Mouse (Mus musculus) limb, embryonic 14.5 days (tissue): ENCODE results near the gene Mmp9. TPM values are rescaled to one million over a fixed set of nuclear protein-coding genes. Genes with fewer than 3 reads are reported as not detected.

Source experiments
- ATAC-seq: fragments of 200-750 bp; cut with Nextera tagmentation; 2 replicates; pipeline ENCODE4 v1.8.0; 2017; ENCODE audit warnings: low read depth, moderate number of reproducible peaks, moderate TSS enrichment; ENCODE audit not compliant: low FRiP score
- DNase-seq: peaks from one replicate; pipeline ENCODE4 v3.0.0-alpha.2; 2015; ENCODE audit warnings: low spot score
- H3K27ac ChIP-seq: fragments of 300-500 bp; sonication (generic); replicated peaks from 2 replicates; pipeline ENCODE4 v1.5.1; 2014; ENCODE audit warnings: low read depth, mild to moderate bottlenecking, low read length, moderate library complexity, mixed read lengths
- H3K27me3 ChIP-seq: fragments of 300-500 bp; sonication (generic); 2 replicates; pipeline ENCODE4 v1.6.1; 2014; ENCODE audit warnings: low read length, mixed read lengths; ENCODE audit not compliant: control insufficient read depth, insufficient read depth
- H3K36me3 ChIP-seq: fragments of 300-500 bp; sonication (generic); 2 replicates; pipeline ENCODE4 v1.6.1; 2014; ENCODE audit warnings: mild to moderate bottlenecking, low read length, moderate library complexity, mixed read lengths; ENCODE audit not compliant: control insufficient read depth, insufficient read depth
- H3K4me1 ChIP-seq: fragments of 300-500 bp; sonication (generic); 2 replicates; pipeline ENCODE4 v1.6.1; 2014; ENCODE audit warnings: antibody characterized with exemption, low read length, mixed read lengths; ENCODE audit not compliant: control insufficient read depth, insufficient read depth
- H3K4me2 ChIP-seq: fragments of 300-500 bp; sonication (generic); replicated peaks from 2 replicates; pipeline ENCODE4 v1.6.1; 2014; ENCODE audit warnings: low read depth, mild to moderate bottlenecking, low read length, moderate library complexity; ENCODE audit not compliant: severe bottlenecking
- H3K4me3 ChIP-seq: fragments of 300-500 bp; sonication (generic); replicated peaks from 2 replicates; pipeline ENCODE4 v1.5.1; 2014; ENCODE audit warnings: low read length
- H3K9ac ChIP-seq: fragments of 300-500 bp; sonication (generic); 2 replicates; pipeline ENCODE4 v1.6.1; 2014; ENCODE audit warnings: mild to moderate bottlenecking, low read depth, low read length, moderate library complexity; ENCODE audit not compliant: severe bottlenecking
- H3K9me3 ChIP-seq: fragments of 300-500 bp; sonication (generic); 2 replicates; pipeline ENCODE4 v1.6.1; 2016; ENCODE audit warnings: low read length; ENCODE audit not compliant: control insufficient read depth
- POLR2A ChIP-seq: fragments of 200-500 bp; IDR thresholded peaks from 2 replicates; pipeline ENCODE4 v1.8.0; 2012; ENCODE audit warnings: inconsistent platforms, mild to moderate bottlenecking, moderate library complexity, borderline replicate concordance; ENCODE audit not compliant: insufficient read depth, insufficient read length; ENCODE audit errors: extremely low read depth
- WGBS: fragments of 180-500 bp; shearing (Covaris S2); extraction: QIAGEN DNeasy Blood & Tissue Kit; methylation state at CpG from one replicate; pipeline ENCODE4 v1.1.7; 2014; 5-methylcytosine and 5-hydroxymethylcytosine counted together
- polyA plus RNA-seq, 2 experiments: library from polyadenylated mRNA; depleted of rRNA in 1 of 2; stranded (reverse) in 1 of 2; unstranded in 1 of 2; fragments of >200 nt; fragmentation: Nextera tagmentation in 1 of 2; extraction: Ambion mirVana in 1 of 2; gene quantifications; 2 replicates each; pipeline versions ENCODE4 v1.2.1 to v1.2.3; 2012 to 2014

Mmp9 gene
- polyA plus RNA-seq, 2 experiments = 16.7 to 19.1 TPM

- WGBS = under 1% methylated on average over 39 of the region's 39 CpGs
- Histone ChIP-seq H3K4me2 (peak overlapping the region; percentile 57), H3K9me3 (no peaks in the 10 kb centered on the region), H3K27ac (no peak overlapping the region), H3K4me3 (peak overlapping the region; percentile 34), H3K4me1 (peaks cover 19% of the 10 kb centered on the region), H3K27me3 (peaks cover 17% of the 10 kb centered on the region), H3K36me3 (no peaks in the 10 kb centered on the region), H3K9ac (peak overlapping the region; percentile 34; the same call in 1 of the 2 replicates)
- DNase-seq (peak; percentile 52), ATAC-seq (no peak)
- TF ChIP-seq POLR2A = no peak
Measured at GRCm38 (mm10) chr2:164938146-164939091, 2.2 kb upstream of the Mmp9 start.

GRCm38 (mm10) chr2:164939106-164939505, 1.5 kb upstream of the Mmp9 start:
- WGBS = 2% methylated on average over 11 of the region's 11 CpGs
- Histone ChIP-seq H3K9me3 (no peaks in the 10 kb centered on the region), H3K27ac (no peak overlapping the region), H3K4me3 (peak overlapping the region; percentile 34), H3K27me3 (peaks cover 17% of the 10 kb centered on the region), H3K4me2 (peak overlapping the region; percentile 57), H3K4me1 (peaks cover 19% of the 10 kb centered on the region), H3K9ac (0 out of 2 replicates have a peak overlapping the region, but pooled peaks have one; percentile 34), H3K36me3 (no peaks in the 10 kb centered on the region)
- no peak for TF ChIP-seq POLR2A
- DNase-seq = no peak
- ATAC-seq = no peak

- H3K9ac ChIP-seq = no peak overlapping the region
- no peak overlapping the region for H3K4me3 ChIP-seq
- peaks cover 25% of the 10 kb centered on the region for H3K4me1 ChIP-seq
- DNase-seq (no peak), ATAC-seq (no peak)
- no peak overlapping the region for H3K4me2 ChIP-seq
- H3K9me3 ChIP-seq = no peaks in the 10 kb centered on the region
- H3K36me3 ChIP-seq = no peaks in the 10 kb centered on the region
- WGBS = 26% methylated on average over 5 of the region's 5 CpGs
- TF ChIP-seq POLR2A = no peak
- H3K27ac ChIP-seq = no peak overlapping the region
- peaks cover 15% of the 10 kb centered on the region for H3K27me3 ChIP-seq
Measured at GRCm38 (mm10) chr2:164942692-164943290, 2.2 kb downstream of the Mmp9 start.

- ATAC-seq = no peak
- Histone ChIP-seq H3K4me3 (no peak overlapping the region), H3K4me2 (no peak overlapping the region), H3K9me3 (no peaks in the 10 kb centered on the region), H3K9ac (no peak overlapping the region), H3K27ac (no peak overlapping the region), H3K27me3 (peaks cover 44% of the 10 kb centered on the region), H3K4me1 (peaks cover 13% of the 10 kb centered on the region), H3K36me3 (no peaks in the 10 kb centered on the region)
- DNase-seq = no peak
- 42% methylated on average over 4 of the region's 4 CpGs for WGBS
- no peak for TF ChIP-seq POLR2A
Measured at GRCm38 (mm10) chr2:164947506-164947905, 6.9 kb downstream of the Mmp9 start.

- WGBS = 2% methylated on average over 5 of the region's 7 CpGs
- DNase-seq (peak; percentile 64), ATAC-seq (peak; percentile 46; the same call in 1 of the 2 replicates)
- Histone ChIP-seq H3K9me3 (no peaks in the 10 kb centered on the region), H3K27ac (no peak overlapping the region), H3K4me3 (peak overlapping the region; percentile 14; the same call in 1 of the 2 replicates), H3K4me2 (peak overlapping the region; percentile 30), H3K36me3 (no peaks in the 10 kb centered on the region), H3K27me3 (peaks cover 48% of the 10 kb centered on the region), H3K4me1 (peaks cover 13% of the 10 kb centered on the region), H3K9ac (no peak overlapping the region)
- no peak for TF ChIP-seq POLR2A
Measured at GRCm38 (mm10) chr2:164947930-164948329, 7.3 kb downstream of the Mmp9 start.
